Mouse (Mus musculus): ENCODE results near the gene Fut8.
A peak's percentile ranks its signal among the peaks of the same experiment; 100 is the strongest.
"Not testable (repeated sequence)": the region's sequence is repeated elsewhere in the genome, so short reads cannot be mapped to it uniquely, and the experiment has no call there.

Gene Fut8

DNA sequence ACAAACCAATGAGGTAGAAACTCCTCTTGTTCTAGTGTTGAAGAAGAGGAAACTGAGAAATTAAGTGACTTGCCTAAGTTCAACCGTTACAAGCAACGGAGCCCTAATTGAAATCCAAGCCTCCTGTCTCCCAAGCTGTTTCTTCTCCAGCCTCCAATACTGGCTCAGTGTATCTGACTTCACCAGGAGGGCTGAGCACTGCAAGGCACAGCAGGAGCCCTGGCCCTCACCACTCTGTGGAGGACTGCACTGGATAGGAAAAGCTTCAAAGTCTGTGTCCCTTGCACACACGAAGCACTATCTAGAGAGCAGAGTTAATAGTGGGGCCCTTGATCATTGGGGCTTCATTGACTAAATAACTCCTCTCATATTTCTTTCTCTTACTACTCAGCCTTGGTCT, 246.8 kb downstream of the Fut8 start:
- peak; percentile 43; the same call in 1 of the 2 replicates for ATAC-seq (ENCODE audit: insufficient number of reproducible peaks, low FRiP score, low TSS enrichment)

DNA sequence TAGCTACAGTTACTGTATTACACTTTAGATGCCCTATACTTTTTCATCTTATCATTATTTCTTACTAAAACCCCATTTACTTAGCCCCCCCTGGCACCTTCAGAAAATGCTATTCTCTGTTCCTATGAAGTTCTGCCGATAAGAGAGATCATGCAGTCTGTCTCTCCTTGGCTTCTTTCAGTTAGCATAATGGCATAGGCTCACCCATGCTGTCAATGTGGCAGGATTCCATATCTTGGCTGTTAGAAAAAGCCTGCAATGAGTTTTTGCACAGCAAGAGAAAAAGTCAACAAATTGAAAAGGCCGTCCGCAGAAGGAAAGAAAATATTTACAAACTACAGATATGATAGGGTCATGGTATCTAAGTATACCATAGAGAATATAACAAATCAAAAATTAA, 253.6 kb downstream of the Fut8 start:
- peak; percentile 70; the same call in 1 of the 2 replicates for ATAC-seq (ENCODE audit: insufficient number of reproducible peaks, low FRiP score, low TSS enrichment)

DNA sequence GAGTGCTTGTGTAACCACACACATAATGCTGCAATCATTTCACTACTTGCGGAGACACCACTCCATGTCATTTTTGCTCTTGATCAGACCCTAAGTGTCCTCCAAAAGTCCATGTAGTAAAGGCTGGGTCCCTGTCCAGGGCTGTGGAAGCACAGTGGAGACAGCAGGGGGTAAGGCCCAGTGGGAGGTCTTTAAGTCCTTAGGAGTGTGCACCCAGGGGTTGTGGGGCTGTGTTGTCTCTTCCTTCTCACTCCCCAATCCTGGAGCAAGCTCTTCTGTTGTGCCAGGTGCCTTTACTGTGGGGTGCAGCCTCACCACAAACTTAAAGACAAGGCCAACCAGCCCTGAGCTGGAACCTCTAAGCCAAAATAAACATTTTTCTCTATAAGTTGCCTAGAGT, 257.9 kb downstream of the Fut8 start:
- no peak for ATAC-seq (ENCODE audit: insufficient number of reproducible peaks, low FRiP score, low TSS enrichment)

GRCm38 (mm10) chr12:77498153-77498552, 260.2 kb downstream of the Fut8 start:
- ATAC-seq (ENCODE audit: insufficient number of reproducible peaks, low FRiP score, low TSS enrichment), result no peak

DNA sequence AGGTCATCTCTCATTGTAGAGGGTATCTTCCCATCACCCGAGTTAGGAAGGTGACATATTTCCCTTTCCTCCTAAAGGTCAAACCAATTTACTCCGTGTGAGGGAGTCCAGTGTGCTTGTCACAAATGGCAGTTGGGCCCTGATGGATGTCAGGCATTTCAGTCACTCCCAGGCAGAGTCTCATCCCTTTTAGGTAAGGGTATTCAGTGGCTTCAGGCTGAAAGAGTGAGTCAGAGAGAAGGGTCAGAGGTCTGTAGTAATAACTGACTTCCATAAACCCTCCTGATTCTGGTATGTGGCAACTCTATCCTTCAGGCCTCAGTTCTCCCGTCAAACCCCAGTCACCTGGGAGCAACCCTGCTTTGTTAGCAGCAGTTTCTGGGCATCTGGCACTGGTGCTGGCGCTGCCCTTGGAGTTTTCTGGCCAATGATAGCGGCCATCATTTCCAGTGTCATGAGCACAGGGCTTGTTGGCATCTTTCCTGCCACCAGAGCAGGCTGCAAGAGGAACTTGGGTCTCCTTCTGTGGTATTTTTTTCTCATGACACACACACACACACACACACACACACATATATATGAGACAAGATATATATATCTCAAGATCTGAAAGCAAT, 262.6 kb downstream of the Fut8 start:
- ATAC-seq (ENCODE audit: insufficient number of reproducible peaks, low FRiP score, low TSS enrichment), result no peak

GRCm38 (mm10) chr12:77501466-77502240, 263.7 kb downstream of the Fut8 start:
- no peak for ATAC-seq (ENCODE audit: insufficient number of reproducible peaks, low FRiP score, low TSS enrichment)

DNA sequence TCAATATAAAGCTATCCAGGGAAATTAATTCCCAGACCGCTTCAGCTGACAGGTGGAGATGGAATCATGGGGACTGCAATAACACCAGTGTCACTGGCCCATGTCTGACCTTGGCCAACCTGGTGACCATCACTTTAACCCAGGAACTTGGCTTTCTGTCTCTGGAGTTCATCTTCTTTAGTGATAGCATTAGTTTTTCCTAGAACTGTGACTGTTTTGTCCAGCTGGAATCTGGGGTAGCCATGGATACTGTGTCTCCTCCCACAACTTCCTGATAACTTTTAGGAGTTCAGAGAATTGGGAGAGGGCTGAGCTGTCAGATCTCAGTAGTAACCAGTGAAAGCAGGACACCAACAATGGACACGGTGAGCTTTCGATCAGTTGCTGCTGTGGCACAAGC, 264.3 kb downstream of the Fut8 start:
- ATAC-seq (ENCODE audit: insufficient number of reproducible peaks, low FRiP score, low TSS enrichment), result no peak

GRCm38 (mm10) chr12:77505431-77505830, 267.5 kb downstream of the Fut8 start:
- no peak for ATAC-seq (ENCODE audit: insufficient number of reproducible peaks, low FRiP score, low TSS enrichment)

DNA sequence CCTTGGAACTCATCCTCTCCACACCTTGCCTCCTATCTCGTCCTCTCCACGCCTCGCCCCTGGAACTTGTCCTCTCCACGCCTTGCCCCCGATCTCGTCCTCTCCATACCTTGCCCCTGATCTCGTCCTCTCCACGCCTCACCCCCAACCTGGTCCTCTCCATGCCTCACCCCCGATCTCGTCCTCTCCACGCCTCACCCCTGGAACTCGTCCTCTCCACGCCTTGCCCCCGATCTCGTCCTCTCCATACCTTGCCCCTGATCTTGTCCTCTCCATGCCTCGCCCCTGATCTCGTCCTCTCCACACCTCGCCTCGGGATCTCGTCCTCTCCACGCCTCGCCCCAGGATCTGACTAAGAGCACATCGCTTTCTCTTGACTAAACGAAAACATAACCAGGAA, 269.8 kb downstream of the Fut8 start:
- no peak for ATAC-seq (ENCODE audit: insufficient number of reproducible peaks, low FRiP score, low TSS enrichment)

DNA sequence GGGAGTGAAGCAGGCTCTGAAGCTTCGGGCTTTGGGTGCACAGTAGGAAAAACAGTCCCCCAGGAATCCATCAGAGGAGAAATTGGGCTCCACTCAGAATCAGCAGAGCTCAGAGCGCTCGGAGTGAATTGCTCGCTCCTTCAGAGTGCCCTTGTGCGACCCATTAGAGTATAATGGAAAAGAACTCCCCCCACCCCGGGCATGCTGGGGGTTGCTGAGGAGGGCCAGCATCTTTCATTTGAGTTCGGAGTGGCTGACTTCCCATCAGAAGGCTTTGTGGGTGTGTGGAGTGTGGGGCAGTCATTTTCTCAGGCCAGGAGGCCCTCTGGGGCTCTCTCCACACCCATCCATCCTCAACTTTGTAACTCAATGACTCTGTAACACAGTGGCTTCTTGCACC, 272.8 kb downstream of the Fut8 start:
- peak; percentile 56; the same call in 1 of the 2 replicates for ATAC-seq (ENCODE audit: insufficient number of reproducible peaks, low FRiP score, low TSS enrichment)

GRCm38 (mm10) chr12:77511206-77511605, 273.3 kb downstream of the Fut8 start:
- ATAC-seq (ENCODE audit: insufficient number of reproducible peaks, low FRiP score, low TSS enrichment), result peak; percentile 73; the same call in 1 of the 2 replicates

DNA sequence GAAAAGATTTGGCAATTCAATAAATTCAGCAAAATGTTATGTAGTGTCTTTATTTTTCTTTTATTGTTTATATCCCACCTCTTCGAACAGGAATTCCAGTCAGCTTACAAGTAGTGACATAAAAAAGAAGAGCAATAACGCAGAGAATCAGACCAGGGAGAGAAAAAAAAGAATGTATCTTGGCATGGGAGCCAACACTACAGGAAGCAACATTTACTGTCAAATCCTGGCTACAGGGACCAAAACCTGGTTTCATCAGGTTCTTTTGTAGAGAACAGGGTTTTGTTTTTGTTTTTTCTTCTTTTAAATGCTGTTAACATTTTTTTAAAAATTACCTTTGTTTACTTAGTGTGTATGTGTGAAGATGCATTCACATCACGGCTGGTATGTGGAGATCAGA, 273.7 kb downstream of the Fut8 start:
- ATAC-seq (ENCODE audit: insufficient number of reproducible peaks, low FRiP score, low TSS enrichment), result no peak

- ATAC-seq (ENCODE audit: insufficient number of reproducible peaks, low FRiP score, low TSS enrichment), result no peak
Observed at GRCm38 (mm10) chr12:77516805-77517204, 278.9 kb downstream of the Fut8 start.

- ATAC-seq (ENCODE audit: insufficient number of reproducible peaks, low FRiP score, low TSS enrichment), result no peak
Observed at GRCm38 (mm10) chr12:77517691-77518090, 279.8 kb downstream of the Fut8 start.

- ATAC-seq (ENCODE audit: insufficient number of reproducible peaks, low FRiP score, low TSS enrichment), result no peak
Observed at GRCm38 (mm10) chr12:77519534-77520102, 281.7 kb downstream of the Fut8 start.

DNA sequence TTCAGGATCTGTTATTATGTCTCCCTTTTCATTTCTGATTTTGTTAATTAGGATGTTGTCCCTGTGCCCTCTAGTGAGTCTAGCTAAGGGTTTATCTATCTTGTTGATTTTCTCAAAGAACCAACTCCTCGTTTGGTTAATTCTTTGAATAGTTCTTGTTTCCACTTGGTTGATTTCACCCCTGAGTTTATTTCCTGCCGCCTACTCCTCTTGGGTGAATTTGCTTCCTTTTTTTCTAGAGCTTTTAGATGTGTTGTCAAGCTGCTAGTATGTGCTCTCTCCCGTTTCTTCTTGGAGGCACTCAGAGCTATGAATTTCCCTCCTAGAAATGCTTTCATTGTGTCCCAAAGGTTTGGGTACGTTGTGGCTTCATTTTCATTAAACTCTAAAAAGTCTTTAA, 286.1 kb downstream of the Fut8 start:
- not testable (repeated sequence) for ATAC-seq (ENCODE audit: insufficient number of reproducible peaks, low FRiP score, low TSS enrichment)
